Mouse (Mus musculus): ENCODE results near the gene G6pc. TPM values are rescaled to one million over a fixed set of nuclear protein-coding genes. Genes with fewer than 3 reads are reported as not detected.
A peak's percentile ranks its signal among the peaks of the same experiment; 100 is the strongest.

The G6pc gene
- total and polyA plus RNA-seq, 2 experiments from 2014 or later: not detected

- TF ChIP-seq CTCF (IDR thresholded peaks at IDR 0.05): no peak
- H3K9ac ChIP-seq (replicated peaks; ENCODE audit: low read length, poor library complexity, severe bottlenecking): no peak overlapping the region
- 89% methylated on average over 9 of the region's 9 CpGs for WGBS
- H3K27ac ChIP-seq (ENCODE audit: low read depth, low read length): no peak overlapping the region
- H3K4me1 ChIP-seq (ENCODE audit: insufficient read depth, low read length): peaks cover 11% of the 10 kb centered on the region; the same call in 1 of the 2 replicates
- no peak overlapping the region for H3K4me2 ChIP-seq (ENCODE audit: low read depth, low read length, poor library complexity, severe bottlenecking)
- ATAC-seq (ENCODE audit: low FRiP score) (no peak), DNase-seq (ENCODE audit: low spot score) (no peak)
- no peak overlapping the region for H3K4me3 ChIP-seq (ENCODE audit: low read depth, low read length)
- H3K9me3 ChIP-seq (ENCODE audit: low read length): no peaks in the 10 kb centered on the region
- H3K36me3 ChIP-seq (ENCODE audit: insufficient read depth, low read length): no peaks in the 10 kb centered on the region
- no peaks in the 10 kb centered on the region for H3K27me3 ChIP-seq (ENCODE audit: insufficient read depth, low read length)
Observed at GRCm38 (mm10) chr11:101335685-101336084, 31.7 kb upstream of the G6pc start.

- ATAC-seq (ENCODE audit: low FRiP score): peak; percentile 63
- Histone ChIP-seq H3K9ac (replicated peaks; ENCODE audit: low read length, poor library complexity, severe bottlenecking) (peak overlapping the region; percentile 42; the same call in 1 of the 2 replicates), H3K36me3 (ENCODE audit: insufficient read depth, low read length) (no peaks in the 10 kb centered on the region), H3K27ac (ENCODE audit: low read depth, low read length) (0 out of 2 replicates have a peak overlapping the region, but pooled peaks have one; percentile 26), H3K4me3 (ENCODE audit: low read depth, low read length) (peak overlapping the region; percentile 27), H3K4me1 (ENCODE audit: insufficient read depth, low read length) (peaks cover 11% of the 10 kb centered on the region; the same call in 1 of the 2 replicates), H3K9me3 (ENCODE audit: low read length) (no peaks in the 10 kb centered on the region), H3K4me2 (ENCODE audit: low read depth, low read length, poor library complexity, severe bottlenecking) (peak overlapping the region; percentile 37), H3K27me3 (ENCODE audit: insufficient read depth, low read length) (no peaks in the 10 kb centered on the region)
- DNase-seq (ENCODE audit: low spot score): peak; percentile 64
- no peak for TF ChIP-seq CTCF (IDR thresholded peaks at IDR 0.05)
- under 1% methylated on average over 8 of the region's 9 CpGs for WGBS
Observed at GRCm38 (mm10) chr11:101338123-101338760, 29.1 kb upstream of the G6pc start.

GRCm38 (mm10) chr11:101347083-101347775 is 20.1 kb upstream of the G6pc start:
- DNase-seq (ENCODE audit: low spot score): no peak
- Histone ChIP-seq H3K9me3 (ENCODE audit: low read length) (no peaks in the 10 kb centered on the region), H3K4me3 (ENCODE audit: low read depth, low read length) (no peak overlapping the region), H3K4me2 (ENCODE audit: low read depth, low read length, poor library complexity, severe bottlenecking) (no peak overlapping the region), H3K27ac (ENCODE audit: low read depth, low read length) (no peak overlapping the region), H3K9ac (replicated peaks; ENCODE audit: low read length, poor library complexity, severe bottlenecking) (no peak overlapping the region), H3K27me3 (ENCODE audit: insufficient read depth, low read length) (no peaks in the 10 kb centered on the region), H3K4me1 (ENCODE audit: insufficient read depth, low read length) (no peaks in the 10 kb centered on the region), H3K36me3 (ENCODE audit: insufficient read depth, low read length) (no peaks in the 10 kb centered on the region)
- ATAC-seq (ENCODE audit: low FRiP score): no peak
- WGBS: 82% methylated on average over 10 of the region's 10 CpGs
- no peak for TF ChIP-seq CTCF (IDR thresholded peaks at IDR 0.05)

GRCm38 (mm10) chr11:101348774-101349173 is 18.6 kb upstream of the G6pc start:
- ATAC-seq (ENCODE audit: low FRiP score) (no peak), DNase-seq (ENCODE audit: low spot score) (no peak)
- Histone ChIP-seq H3K27ac (ENCODE audit: low read depth, low read length) (no peak overlapping the region), H3K4me3 (ENCODE audit: low read depth, low read length) (no peak overlapping the region), H3K9ac (replicated peaks; ENCODE audit: low read length, poor library complexity, severe bottlenecking) (no peak overlapping the region), H3K4me2 (ENCODE audit: low read depth, low read length, poor library complexity, severe bottlenecking) (no peak overlapping the region), H3K9me3 (ENCODE audit: low read length) (no peaks in the 10 kb centered on the region), H3K4me1 (ENCODE audit: insufficient read depth, low read length) (no peaks in the 10 kb centered on the region), H3K36me3 (ENCODE audit: insufficient read depth, low read length) (no peaks in the 10 kb centered on the region), H3K27me3 (ENCODE audit: insufficient read depth, low read length) (no peaks in the 10 kb centered on the region)
- WGBS: 82% methylated on average over 7 of the region's 7 CpGs
- TF ChIP-seq CTCF (IDR thresholded peaks at IDR 0.05): no peak

- no peaks in the 10 kb centered on the region for H3K4me1 ChIP-seq (ENCODE audit: insufficient read depth, low read length)
- H3K4me3 ChIP-seq (ENCODE audit: low read depth, low read length): no peak overlapping the region
- H3K9me3 ChIP-seq (ENCODE audit: low read length): no peaks in the 10 kb centered on the region
- no peaks in the 10 kb centered on the region for H3K36me3 ChIP-seq (ENCODE audit: insufficient read depth, low read length)
- no peak overlapping the region for H3K4me2 ChIP-seq (ENCODE audit: low read depth, low read length, poor library complexity, severe bottlenecking)
- no peaks in the 10 kb centered on the region for H3K27me3 ChIP-seq (ENCODE audit: insufficient read depth, low read length)
- 91% methylated on average over 3 of the region's 3 CpGs for WGBS
- no peak overlapping the region for H3K27ac ChIP-seq (ENCODE audit: low read depth, low read length)
- TF ChIP-seq CTCF (IDR thresholded peaks at IDR 0.05): no peak
- DNase-seq (ENCODE audit: low spot score) (no peak), ATAC-seq (ENCODE audit: low FRiP score) (no peak)
- H3K9ac ChIP-seq (replicated peaks; ENCODE audit: low read length, poor library complexity, severe bottlenecking): no peak overlapping the region
Observed at GRCm38 (mm10) chr11:101349216-101349615, 18.1 kb upstream of the G6pc start.

GRCm38 (mm10) chr11:101351100-101351720 is 16.2 kb upstream of the G6pc start:
- Histone ChIP-seq H3K27ac (ENCODE audit: low read depth, low read length) (no peak overlapping the region), H3K4me1 (ENCODE audit: insufficient read depth, low read length) (no peaks in the 10 kb centered on the region), H3K4me3 (ENCODE audit: low read depth, low read length) (no peak overlapping the region), H3K36me3 (ENCODE audit: insufficient read depth, low read length) (no peaks in the 10 kb centered on the region), H3K27me3 (ENCODE audit: insufficient read depth, low read length) (no peaks in the 10 kb centered on the region), H3K4me2 (ENCODE audit: low read depth, low read length, poor library complexity, severe bottlenecking) (no peak overlapping the region), H3K9ac (replicated peaks; ENCODE audit: low read length, poor library complexity, severe bottlenecking) (no peak overlapping the region), H3K9me3 (ENCODE audit: low read length) (no peaks in the 10 kb centered on the region)
- no peak for ATAC-seq (ENCODE audit: low FRiP score)
- no peak for DNase-seq (ENCODE audit: low spot score)
- WGBS: 47% methylated on average over 11 of the region's 11 CpGs
- no peak for TF ChIP-seq CTCF (IDR thresholded peaks at IDR 0.05)
